Mouse (Mus musculus) intestine, embryonic 15.5 days (tissue): ENCODE measurements around the gene Fuz. TPM values are rescaled to one million over a fixed set of nuclear protein-coding genes. Genes with fewer than 3 reads are reported as not detected.

Experiments
- ATAC-seq: fragments of 200-750 bp; cut with Nextera tagmentation; 2 replicates; pipeline ENCODE4 v1.8.0; 2017; ENCODE audit warnings: moderate TSS enrichment, moderate library complexity
- H3K27ac ChIP-seq: fragments of 300-500 bp; sonication (generic); 2 replicates; pipeline ENCODE4 v1.5.1; 2015; ENCODE audit warnings: mild to moderate bottlenecking, inconsistent platforms
- H3K27me3 ChIP-seq: fragments of 300-500 bp; sonication (generic); replicated peaks from 2 replicates; pipeline ENCODE4 v1.6.1; 2015; ENCODE audit warnings: inconsistent platforms
- H3K36me3 ChIP-seq: fragments of 300-500 bp; sonication (generic); 2 replicates; pipeline ENCODE4 v1.6.1; 2015; ENCODE audit warnings: inconsistent platforms
- H3K4me1 ChIP-seq: fragments of 300-500 bp; sonication (generic); replicated peaks from 2 replicates; pipeline ENCODE4 v1.6.1; 2015; ENCODE audit warnings: inconsistent platforms
- H3K4me2 ChIP-seq: fragments of 300-500 bp; sonication (generic); replicated peaks from 2 replicates; pipeline ENCODE4 v1.6.1; 2015; ENCODE audit warnings: mild to moderate bottlenecking, inconsistent platforms
- H3K4me3 ChIP-seq: fragments of 300-500 bp; sonication (generic); replicated peaks from 2 replicates; pipeline ENCODE4 v1.5.1; 2015; ENCODE audit warnings: inconsistent platforms
- H3K9ac ChIP-seq: fragments of 300-500 bp; sonication (generic); 2 replicates; pipeline ENCODE4 v1.6.1; 2015; ENCODE audit warnings: inconsistent platforms
- H3K9me3 ChIP-seq: fragments of 300-500 bp; sonication (generic); 2 replicates; pipeline ENCODE4 v1.6.1; 2016; ENCODE audit warnings: inconsistent platforms
- WGBS: fragments of 180-500 bp; shearing (Covaris S2); methylation state at CpG from one replicate; pipeline ENCODE4 v1.1.7; 2015; 5-methylcytosine and 5-hydroxymethylcytosine counted together
- polyA plus RNA-seq: library from polyadenylated mRNA; unstranded; fragments of >200 nt; fragmentation: Nextera tagmentation; extraction: Ambion mirVana; gene quantifications from 2 replicates; pipeline ENCODE4 v1.2.1, GENCODE M21; 2015

The Fuz gene
- polyA plus RNA-seq, 1 experiment from 2014 or later, result 17.0 TPM

DNA sequence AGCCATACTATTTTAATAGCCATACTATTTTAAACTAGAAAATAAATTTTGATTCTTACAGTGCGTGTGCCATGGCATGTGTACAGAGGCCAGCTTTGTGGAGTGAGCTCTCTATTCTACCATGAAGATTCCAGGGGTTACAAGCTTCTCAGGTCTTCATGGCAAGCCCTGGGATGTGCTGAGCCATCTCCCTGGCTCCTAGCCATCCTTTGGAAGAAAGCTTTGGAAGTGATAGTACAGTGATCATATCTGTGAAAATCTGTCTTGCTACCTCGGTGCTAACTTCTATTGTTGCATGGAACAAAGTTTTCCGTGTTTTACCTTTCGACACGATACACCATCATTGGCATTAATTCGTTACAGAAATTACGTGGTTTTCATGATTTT is 680 bp upstream of the Fuz start:
- H3K4me2 ChIP-seq, result peak overlapping the region; percentile 83
- no peak for ATAC-seq
- WGBS, result 74% methylated on average over 7 of the region's 7 CpGs
- peaks cover 34% of the 10 kb centered on the region for H3K4me1 ChIP-seq
- H3K9me3 ChIP-seq, result no peaks in the 10 kb centered on the region
- no peak overlapping the region; the same call in none of the 2 replicates for H3K27ac ChIP-seq
- no peak overlapping the region for H3K9ac ChIP-seq
- no peaks in the 10 kb centered on the region for H3K27me3 ChIP-seq
- H3K36me3 ChIP-seq, result no peaks in the 10 kb centered on the region
- H3K4me3 ChIP-seq, result 0 out of 2 replicates have a peak overlapping the region, but pooled peaks have one; percentile 64

DNA sequence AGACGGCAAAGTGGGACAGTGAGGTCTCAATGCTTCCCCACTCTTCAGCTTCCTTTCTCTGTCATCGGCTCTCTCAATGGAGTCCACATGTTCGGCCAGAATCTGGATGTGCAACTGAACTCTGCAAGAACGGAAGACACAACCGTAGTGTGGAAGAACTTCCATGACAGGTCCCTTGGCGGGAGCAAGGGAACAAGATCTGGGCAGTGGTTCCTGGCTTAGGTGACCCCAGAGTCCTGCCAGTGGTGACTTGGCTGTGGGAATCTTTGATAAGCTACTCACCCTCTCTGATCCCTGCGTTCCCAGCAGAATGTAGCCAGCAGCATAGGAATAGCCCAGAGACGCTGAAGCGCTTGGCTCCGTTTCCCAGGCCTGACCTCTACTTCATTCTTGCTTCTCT is 620 bp downstream of the Fuz start:
- peaks cover 31% of the 10 kb centered on the region for H3K4me1 ChIP-seq
- H3K4me3 ChIP-seq, result peak overlapping the region; percentile 64
- peaks cover 4% of the 10 kb centered on the region; the same call in 1 of the 2 replicates for H3K36me3 ChIP-seq
- peak overlapping the region; percentile 83 for H3K4me2 ChIP-seq
- H3K27ac ChIP-seq, result peak overlapping the region; percentile 82
- H3K9me3 ChIP-seq, result no peaks in the 10 kb centered on the region
- no peaks in the 10 kb centered on the region for H3K27me3 ChIP-seq
- 36% methylated on average over 10 of the region's 10 CpGs for WGBS
- ATAC-seq, result no peak
- peak overlapping the region; percentile 68 for H3K9ac ChIP-seq

DNA sequence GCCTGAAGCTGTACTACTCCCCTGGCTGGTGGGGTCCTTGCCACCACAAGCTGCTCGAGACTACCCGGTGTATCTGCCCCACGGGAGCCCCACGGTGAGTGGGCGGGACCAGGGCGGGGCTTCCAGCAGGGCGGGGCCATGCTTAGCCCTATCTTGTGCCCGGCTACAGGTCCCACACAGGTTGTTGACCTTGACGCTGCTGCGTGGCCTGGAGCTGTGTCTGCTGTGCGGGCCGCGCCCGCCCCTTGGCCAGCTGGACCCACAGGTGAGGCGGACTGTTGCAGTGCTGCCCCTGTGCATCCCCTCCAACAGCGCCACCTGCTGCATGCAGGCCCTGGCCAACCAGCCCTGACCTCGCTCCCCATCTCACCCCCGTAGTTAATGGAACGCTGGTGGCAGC is 2.7 kb downstream of the Fuz start:
- Histone ChIP-seq H3K27me3 (no peaks in the 10 kb centered on the region), H3K4me1 (peaks cover 29% of the 10 kb centered on the region), H3K4me3 (no peak overlapping the region), H3K27ac (no peak overlapping the region), H3K4me2 (no peak overlapping the region; the same call in 1 of the 2 replicates), H3K9me3 (no peaks in the 10 kb centered on the region), H3K36me3 (peaks cover 12% of the 10 kb centered on the region), H3K9ac (no peak overlapping the region)
- 0 out of 2 replicates have a peak, but pooled peaks have one; percentile 4 for ATAC-seq
- 31% methylated on average over 19 of the region's 19 CpGs for WGBS

DNA sequence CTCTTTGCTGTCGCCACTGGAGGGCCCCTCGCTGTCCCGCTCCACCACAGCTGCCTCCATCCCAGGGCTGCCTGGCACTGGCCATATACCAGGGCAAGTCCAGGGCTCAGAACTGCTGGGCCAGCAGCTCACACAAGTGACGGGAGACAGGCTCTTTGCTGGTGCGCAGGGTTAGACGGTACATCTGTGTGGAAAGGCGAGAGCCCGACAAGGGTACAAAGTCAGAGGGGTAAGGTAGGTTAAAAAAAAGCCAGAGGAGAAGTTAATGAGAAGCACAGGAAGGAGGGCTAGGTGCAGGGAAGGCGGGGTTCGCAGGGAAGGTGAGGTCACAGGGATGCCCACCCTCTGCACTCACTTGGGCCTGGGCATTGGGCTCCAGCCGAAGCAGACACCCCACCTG is 4.8 kb downstream of the Fuz start:
- H3K4me2 ChIP-seq, result no peak overlapping the region
- H3K4me3 ChIP-seq, result no peak overlapping the region
- ATAC-seq, result no peak
- peaks cover 32% of the 10 kb centered on the region for H3K36me3 ChIP-seq
- 89% methylated on average over 11 of the region's 11 CpGs for WGBS
- peak overlapping the region; percentile 44; the same call in 1 of the 2 replicates for H3K27ac ChIP-seq
- no peaks in the 10 kb centered on the region for H3K27me3 ChIP-seq
- H3K9ac ChIP-seq, result no peak overlapping the region
- peaks cover 29% of the 10 kb centered on the region for H3K4me1 ChIP-seq
- H3K9me3 ChIP-seq, result no peaks in the 10 kb centered on the region

DNA sequence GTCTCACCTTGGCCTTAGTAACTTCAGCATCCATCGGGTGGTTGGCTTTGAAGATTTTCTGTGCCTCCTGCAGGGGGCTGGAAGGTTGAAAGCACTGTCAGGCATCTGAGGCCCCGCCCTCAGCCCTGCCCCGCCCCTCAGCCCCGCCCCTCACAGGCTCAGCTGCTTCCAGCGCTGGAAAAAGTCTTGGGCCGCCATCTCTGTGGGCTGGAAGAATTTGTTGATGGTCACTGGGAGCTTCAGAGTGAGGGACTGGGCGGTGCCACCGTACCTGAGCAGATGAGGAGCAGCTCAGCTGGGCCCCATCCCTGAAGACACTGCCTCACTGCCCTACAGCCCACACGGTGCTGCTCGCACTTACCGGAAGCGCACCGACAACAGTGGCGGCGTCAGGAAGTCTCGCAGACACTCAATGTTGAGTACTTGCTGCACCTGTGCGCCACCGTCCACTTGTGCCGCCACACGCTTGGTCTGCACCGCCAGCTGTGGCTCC is 5.4 kb downstream of the Fuz start:
- no peaks in the 10 kb centered on the region for H3K9me3 ChIP-seq
- peak overlapping the region; percentile 52 for H3K27ac ChIP-seq
- ATAC-seq, result peak; percentile 66
- peaks cover 38% of the 10 kb centered on the region for H3K36me3 ChIP-seq
- no peaks in the 10 kb centered on the region for H3K27me3 ChIP-seq
- H3K4me2 ChIP-seq, result peak overlapping the region; percentile 72
- peak overlapping the region; percentile 36 for H3K4me3 ChIP-seq
- WGBS, result 13% methylated on average over 21 of the region's 21 CpGs
- H3K4me1 ChIP-seq, result peaks cover 29% of the 10 kb centered on the region
- peak overlapping the region; percentile 16; the same call in 1 of the 2 replicates for H3K9ac ChIP-seq

DNA sequence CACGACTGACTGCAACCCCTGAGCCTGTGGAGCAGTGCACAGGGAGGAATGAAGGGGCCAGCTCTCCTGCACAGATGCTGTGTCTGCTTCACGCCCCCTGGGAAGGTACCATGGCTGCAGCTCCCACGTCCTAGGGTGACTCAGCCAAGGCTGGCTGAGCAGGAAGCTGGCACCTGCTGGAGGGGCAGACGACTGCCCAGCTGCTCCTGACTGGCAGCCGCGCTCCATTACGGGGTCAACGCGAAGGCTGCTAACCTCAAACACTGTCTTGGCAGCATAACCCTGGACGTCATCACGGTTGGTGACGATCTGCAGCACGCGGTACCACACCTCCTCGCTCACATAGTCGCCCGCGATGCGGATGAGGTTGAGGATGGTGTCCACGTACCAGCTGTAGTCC is 9.6 kb downstream of the Fuz start:
- Histone ChIP-seq H3K27me3 (no peaks in the 10 kb centered on the region), H3K36me3 (peaks cover 67% of the 10 kb centered on the region), H3K9ac (no peak overlapping the region), H3K4me1 (peaks cover 11% of the 10 kb centered on the region), H3K4me3 (no peak overlapping the region), H3K9me3 (no peaks in the 10 kb centered on the region), H3K4me2 (no peak overlapping the region), H3K27ac (no peak overlapping the region)
- ATAC-seq, result no peak
- WGBS, result 93% methylated on average over 20 of the region's 20 CpGs

DNA sequence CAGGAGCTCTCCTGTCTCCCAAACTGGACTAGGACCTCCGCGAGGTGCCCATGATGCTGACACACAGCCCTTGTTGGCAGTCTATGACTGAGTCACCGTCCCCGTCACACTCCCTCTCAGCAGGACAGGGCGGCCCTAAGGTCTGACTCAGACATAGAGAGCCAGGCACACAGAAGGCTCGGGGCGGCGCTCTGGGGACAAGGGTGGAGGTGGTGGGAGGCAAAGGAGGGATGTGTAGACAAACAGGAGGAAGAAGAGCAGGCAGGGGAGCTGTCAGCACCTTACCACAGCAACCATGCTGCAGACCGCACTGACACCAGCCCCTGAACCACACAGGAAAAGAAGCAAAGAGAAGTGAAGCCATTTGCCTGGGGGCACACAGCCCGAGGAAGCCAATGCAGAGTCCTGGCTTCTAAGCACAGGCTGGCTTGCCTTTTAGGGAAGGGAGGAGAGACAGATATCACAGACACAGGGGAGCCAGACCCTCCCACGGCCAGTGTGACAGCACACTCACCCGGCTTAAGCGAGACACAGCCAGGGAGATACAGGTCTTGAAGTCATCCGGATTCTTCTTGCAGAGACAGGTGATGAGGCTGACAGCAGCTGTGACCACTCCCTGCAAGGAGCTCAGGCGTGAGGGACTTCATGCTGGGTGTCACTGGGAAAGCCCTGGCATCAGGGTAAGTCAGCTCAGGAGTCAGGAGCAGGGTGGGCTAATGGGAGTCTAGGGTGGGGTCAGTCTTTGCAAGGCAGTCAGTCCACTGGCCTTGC is 13.0 kb downstream of the Fuz start:
- peaks cover 63% of the 10 kb centered on the region for H3K36me3 ChIP-seq

DNA sequence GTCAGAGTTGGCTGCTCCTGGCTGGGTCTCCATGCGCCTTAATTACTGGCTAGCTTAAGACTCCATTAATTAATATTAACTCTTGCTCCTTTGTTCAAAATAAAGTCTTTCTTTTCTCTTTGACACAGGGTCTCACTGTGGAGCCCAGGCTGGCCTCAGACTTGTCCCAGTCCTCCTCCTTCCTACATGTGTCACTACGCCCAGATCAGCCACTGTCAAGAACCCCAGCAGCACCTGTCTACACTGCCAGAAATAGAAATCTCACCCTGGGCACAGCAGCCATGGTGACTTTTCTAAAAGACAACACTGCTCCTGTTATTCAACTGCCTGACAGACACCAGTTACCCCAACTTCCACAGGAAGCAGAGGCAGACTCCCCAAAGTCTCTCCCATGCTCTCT is 18.5 kb downstream of the Fuz start:
- peaks cover 31% of the 10 kb centered on the region for H3K36me3 ChIP-seq
- WGBS, result 95% methylated on average over 2 of the region's 2 CpGs
- no peak for ATAC-seq

More for the DNA sequence above, 13.0 kb downstream of the Fuz start:
- 89% methylated on average over 15 of the region's 15 CpGs for WGBS
- no peak for ATAC-seq
- Histone ChIP-seq H3K9ac (no peak overlapping the region), H3K27me3 (no peaks in the 10 kb centered on the region), H3K27ac (no peak overlapping the region), H3K4me2 (no peak overlapping the region), H3K9me3 (no peaks in the 10 kb centered on the region), H3K4me1 (no peaks in the 10 kb centered on the region), H3K4me3 (no peak overlapping the region)

DNA sequence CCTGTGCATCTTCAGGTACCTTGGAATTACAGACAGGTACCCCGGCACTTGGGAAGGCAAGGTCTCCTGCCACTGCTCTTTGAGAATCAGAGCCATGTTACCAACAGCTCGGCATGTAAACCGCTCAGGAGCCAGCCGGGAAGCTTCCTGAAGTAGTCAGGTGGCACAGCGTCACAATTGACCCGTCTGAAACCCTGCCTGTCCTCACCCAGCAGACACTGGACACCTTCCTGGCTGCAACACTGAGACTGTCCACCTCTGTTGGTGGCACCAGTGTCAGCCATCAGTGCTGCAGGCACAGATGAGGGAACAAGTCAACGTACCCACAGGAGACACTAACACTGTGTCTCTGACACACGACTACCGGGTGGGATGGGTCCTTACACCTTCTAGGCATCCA is 19.4 kb downstream of the Fuz start:
- Histone ChIP-seq H3K27me3 (no peaks in the 10 kb centered on the region), H3K27ac (no peak overlapping the region), H3K9me3 (no peaks in the 10 kb centered on the region), H3K4me2 (no peak overlapping the region), H3K36me3 (peaks cover 24% of the 10 kb centered on the region), H3K4me1 (peaks cover 4% of the 10 kb centered on the region; the same call in 1 of the 2 replicates), H3K9ac (no peak overlapping the region), H3K4me3 (no peak overlapping the region)
- ATAC-seq, result no peak
- WGBS, result 92% methylated on average over 9 of the region's 9 CpGs

More for the DNA sequence above, 18.5 kb downstream of the Fuz start:
- H3K27me3 ChIP-seq, result no peaks in the 10 kb centered on the region
- H3K4me1 ChIP-seq, result peaks cover 4% of the 10 kb centered on the region; the same call in 1 of the 2 replicates
- H3K4me3 ChIP-seq, result no peak overlapping the region
- no peak overlapping the region for H3K9ac ChIP-seq
- no peak overlapping the region for H3K27ac ChIP-seq
- no peaks in the 10 kb centered on the region for H3K9me3 ChIP-seq
- no peak overlapping the region for H3K4me2 ChIP-seq

DNA sequence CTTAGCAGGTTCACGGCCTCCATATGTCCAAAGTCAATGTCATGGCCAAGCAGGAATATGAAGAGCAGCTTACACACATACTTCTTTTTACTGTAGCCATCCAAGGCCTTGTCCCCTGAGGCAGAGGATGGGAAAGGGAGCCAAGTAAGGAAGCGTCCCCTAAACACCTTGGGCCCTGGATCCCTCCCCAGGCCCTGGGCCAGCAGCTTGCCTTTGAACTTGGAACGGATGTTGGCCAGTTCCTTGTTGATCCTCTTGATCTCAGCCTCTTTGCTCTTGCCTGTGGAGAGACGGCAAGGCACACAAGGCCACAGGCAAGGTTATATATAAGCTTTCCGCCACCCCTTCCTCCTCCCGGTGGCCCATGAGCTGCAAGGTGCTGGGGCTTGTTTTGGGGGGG is 20.3 kb downstream of the Fuz start:
- H3K27me3 ChIP-seq, result no peaks in the 10 kb centered on the region
- 85% methylated on average over 6 of the region's 6 CpGs for WGBS
- H3K9ac ChIP-seq, result no peak overlapping the region

DNA sequence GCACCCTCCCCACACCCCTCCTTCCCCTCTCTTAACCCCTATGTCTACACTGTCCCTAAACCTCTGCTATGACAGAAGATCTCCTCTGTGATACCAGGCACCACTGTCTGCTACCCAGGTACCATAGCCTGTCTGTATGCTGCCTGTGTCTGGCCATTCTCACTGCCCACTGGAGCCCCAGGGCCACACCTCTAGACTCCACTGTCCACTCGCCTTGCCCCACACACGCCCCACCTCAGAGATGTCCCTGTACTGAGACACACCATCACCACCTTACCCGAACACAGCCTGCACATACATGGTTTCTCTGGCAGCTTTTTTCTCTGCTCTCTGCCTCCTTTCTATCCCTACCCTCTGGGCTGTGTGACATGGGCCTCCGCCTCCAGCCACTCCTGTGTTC is 21.0 kb downstream of the Fuz start:
- no peak for ATAC-seq
- Histone ChIP-seq H3K9me3 (no peaks in the 10 kb centered on the region), H3K27ac (no peak overlapping the region), H3K9ac (no peak overlapping the region), H3K4me1 (peaks cover 4% of the 10 kb centered on the region; the same call in 1 of the 2 replicates), H3K4me3 (no peak overlapping the region), H3K4me2 (no peak overlapping the region), H3K36me3 (peaks cover 25% of the 10 kb centered on the region), H3K27me3 (no peaks in the 10 kb centered on the region)
- WGBS, result 89% methylated on average over 4 of the region's 4 CpGs

More for the DNA sequence above, 20.3 kb downstream of the Fuz start:
- H3K4me2 ChIP-seq, result no peak overlapping the region
- ATAC-seq, result no peak
- H3K9me3 ChIP-seq, result no peaks in the 10 kb centered on the region
- peaks cover 21% of the 10 kb centered on the region for H3K36me3 ChIP-seq
- H3K27ac ChIP-seq, result no peak overlapping the region
- H3K4me3 ChIP-seq, result no peak overlapping the region
- peaks cover 4% of the 10 kb centered on the region; the same call in 1 of the 2 replicates for H3K4me1 ChIP-seq

DNA sequence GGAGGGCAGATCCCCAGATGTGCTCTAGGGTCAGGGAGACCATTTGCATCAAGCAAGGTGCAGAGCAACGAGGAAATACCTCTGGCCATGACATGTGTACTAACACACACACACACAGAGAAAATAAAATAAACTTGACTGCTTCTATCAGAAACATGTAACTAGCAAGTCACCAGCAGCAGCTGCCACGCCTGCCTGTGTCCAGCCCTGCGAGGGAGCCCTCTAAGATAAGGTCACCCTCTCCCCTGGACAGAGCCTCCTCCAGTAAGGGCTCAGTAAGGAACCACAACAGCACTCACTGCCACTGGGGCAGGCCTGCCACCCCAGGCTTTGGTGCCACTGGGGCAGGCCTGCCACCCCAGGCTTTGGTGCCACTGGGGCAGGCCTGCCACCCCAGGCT is 22.3 kb downstream of the Fuz start:
- no peak overlapping the region for H3K27ac ChIP-seq
- H3K4me2 ChIP-seq, result no peak overlapping the region
- 61% methylated on average over 3 of the region's 3 CpGs for WGBS
- no peak for ATAC-seq
- H3K4me3 ChIP-seq, result no peak overlapping the region
- H3K9ac ChIP-seq, result no peak overlapping the region
- no peaks in the 10 kb centered on the region for H3K9me3 ChIP-seq
- H3K4me1 ChIP-seq, result peaks cover 4% of the 10 kb centered on the region; the same call in 1 of the 2 replicates
- no peaks in the 10 kb centered on the region for H3K27me3 ChIP-seq
- peaks cover 35% of the 10 kb centered on the region for H3K36me3 ChIP-seq
